Mouse (Mus musculus) C2C12 (cell line): ENCODE measurements around the gene Ppfibp1.

Source experiments
- CEBPB ChIP-seq: IDR thresholded peaks from one replicate; pipeline ENCODE4 v1.6.1; 2011; ENCODE audit warnings: low read depth, mild to moderate bottlenecking, control low read depth, moderate library complexity
- CTCF ChIP-seq: IDR thresholded peaks from one replicate; pipeline ENCODE4 v1.5.1; 2011; ENCODE audit not compliant: control insufficient read depth, insufficient read depth, insufficient read length
- FOSL1 ChIP-seq: IDR thresholded peaks from one replicate; pipeline ENCODE4 v1.8.0; 2011; ENCODE audit warnings: mild to moderate bottlenecking, low read length; ENCODE audit not compliant: poor library complexity, insufficient read depth, severe bottlenecking
- MAX ChIP-seq: IDR thresholded peaks from one replicate; pipeline ENCODE4 v1.6.1; 2011; ENCODE audit warnings: mild to moderate bottlenecking, control low read depth
- MYOD1 ChIP-seq: IDR thresholded peaks from one replicate; pipeline ENCODE4 v1.6.1; 2011; ENCODE audit warnings: low read depth; ENCODE audit not compliant: control insufficient read depth, insufficient read length
- MYOG ChIP-seq: IDR thresholded peaks from one replicate; pipeline ENCODE4 v1.6.1; 2011; ENCODE audit not compliant: control insufficient read depth, insufficient read length; ENCODE audit errors: extremely low read depth
- USF1 ChIP-seq: IDR thresholded peaks from one replicate; pipeline ENCODE4 v1.6.1; 2011; ENCODE audit warnings: low read depth, mild to moderate bottlenecking, control low read depth, moderate library complexity

- TF ChIP-seq CTCF: no peak
- TF ChIP-seq MAX: no peak
- no peak for TF ChIP-seq MYOG
- no peak for TF ChIP-seq USF1
- no peak for TF ChIP-seq CEBPB
- peak; percentile 77 for TF ChIP-seq MYOD1
- TF ChIP-seq FOSL1: no peak
Observed at GRCm38 (mm10) chr6:146950454-146950832, 62.2 kb downstream of the Ppfibp1 start.
